ENCODE assay signal across 26 mouse cellular contexts in genomic region chr3:139088526-139088925, GRCm38 (mm10). TPM values are rescaled to one million over a fixed set of nuclear protein-coding genes. Genes with fewer than 3 reads are reported as not detected.
DNase-seq lines count a peak whose midpoint lies in the region; ATAC-seq lines count a peak whose summit lies in the region.
"Had no signal": no experiment of that assay in that cellular context is flagged by ENCODE, and none has a peak within 500 bp of the region (broad histone marks: within the 10 kb centered on the region; RNA-seq: fewer than 3 reads in every experiment).

No protein-coding gene starts in this region.

- WGBS in hindbrain, embryonic 14.5 days, result 89% methylated on average over 3 of the region's 3 CpGs

- DNase-seq in cerebellum, adult 9-11 months, result peak; percentile 9
- DNase-seq in cerebellum, adult 11-12 months, result no peak
- DNase-seq in cerebellum, postnatal 14 days, result peak; percentile 17 to 26
- DNase-seq in cerebellum, postnatal 25 days, result no peak
- peak; percentile 22 for DNase-seq in brain, adult 2 months (ENCODE audit: low read depth, low spot score)
- DNase-seq in hindbrain, embryonic 14.5 days (ENCODE audit: low spot score), result no peak
- DNase-seq: adrenal gland, adult 8-10 months; adrenal gland, postnatal 14 days; adrenal gland, postnatal 36 days; B cell, adult 2 months; cerebellum, adult 11 months; cerebellum, adult 2 months; cerebellum, adult 9-10 months; embryo, embryonic 11 days had no signal

- H3K4me1 ChIP-seq in hindbrain, embryonic 14.5 days (replicated peaks; ENCODE audit: control insufficient read depth, insufficient read depth, low read length), result no peaks in the 10 kb centered on the region
- H3K4me1 ChIP-seq: embryonic facial prominence, embryonic 13.5 days; embryonic facial prominence, embryonic 15.5 days; forebrain, embryonic 10.5 days; forebrain, embryonic 12.5 days had no signal

- no peak overlapping the region for H3K4me3 ChIP-seq in hindbrain, embryonic 14.5 days (replicated peaks; ENCODE audit: low read length)
- H3K4me3 ChIP-seq: embryonic facial prominence, embryonic 13.5 days; embryonic facial prominence, embryonic 15.5 days; erythroblast, embryonic 14.5 days; forebrain, embryonic 10.5 days; forebrain, embryonic 12.5 days had no signal

- H3K27ac ChIP-seq in hindbrain, embryonic 14.5 days, result no peak overlapping the region
- H3K27ac ChIP-seq: embryonic facial prominence, embryonic 13.5 days; embryonic facial prominence, embryonic 15.5 days; forebrain, embryonic 10.5 days; forebrain, embryonic 12.5 days had no signal

- no peak overlapping the region for H3K9ac ChIP-seq in hindbrain, embryonic 14.5 days
- H3K9ac ChIP-seq: embryonic facial prominence, embryonic 13.5 days; embryonic facial prominence, embryonic 15.5 days; forebrain, embryonic 12.5 days had no signal

- ATAC-seq in hindbrain, embryonic 14.5 days (ENCODE audit: low FRiP score), result no peak
- ATAC-seq: activated CD4-positive, CD25-positive, alpha-beta regulatory T cell, adult 4 months; CD4-positive, CD25-positive, alpha-beta regulatory T cell, adult 4 months; forebrain, embryonic 14.5 days; forebrain, embryonic 16.5 days; Patski had no signal

- no peaks in the 10 kb centered on the region for H3K27me3 ChIP-seq in hindbrain, embryonic 14.5 days (ENCODE audit: control insufficient read depth, insufficient read depth, low read length)
- H3K27me3 ChIP-seq: CH12.LX; embryonic facial prominence, embryonic 13.5 days; embryonic facial prominence, embryonic 15.5 days; forebrain, embryonic 12.5 days; Patski had no signal

- 0 out of 2 replicates have a peak, but pooled peaks cover 11% of the 10 kb centered on the region for H3K9me3 ChIP-seq in hindbrain, embryonic 14.5 days (ENCODE audit: control insufficient read depth, low read length)
- H3K9me3 ChIP-seq: G1E had no signal

- no peak overlapping the region for H3K4me2 ChIP-seq in hindbrain, embryonic 14.5 days (replicated peaks)
- H3K4me2 ChIP-seq: embryonic facial prominence, embryonic 13.5 days; embryonic facial prominence, embryonic 15.5 days; forebrain, embryonic 12.5 days had no signal

- H3K36me3 ChIP-seq in hindbrain, embryonic 14.5 days (replicated peaks; ENCODE audit: control insufficient read depth, insufficient read depth), result no peaks in the 10 kb centered on the region
- H3K36me3 ChIP-seq: embryonic facial prominence, embryonic 13.5 days; embryonic facial prominence, embryonic 15.5 days; forebrain, embryonic 10.5 days; forebrain, embryonic 12.5 days; G1E had no signal

RNA-seq across cellular contexts. Expression of gene Rap1gds1, which starts 13.5 kb away (rescaled TPM):
- polyA plus RNA-seq in hindbrain, embryonic 14.5 days (2014; fragmentation: Nextera tagmentation; extraction: Ambion mirVana), result 93.7 and 109 TPM in 2 replicates

Comparison
In these comparisons a context has a peak if more than half of its experiments do, and no peak if none do; other contexts are left out.
1. DNase-seq: peak in cerebellum, adult 9-11 months (single experiment), cerebellum, postnatal 14 days (2 of 2) and brain, adult 2 months (single experiment); none in cerebellum, adult 11-12 months (single experiment), cerebellum, postnatal 25 days (0 of 2) and hindbrain, embryonic 14.5 days (single experiment).